Mouse (Mus musculus): ENCODE data around the gene Gm42417. TPM values are rescaled to one million over a fixed set of nuclear protein-coding genes. Genes with fewer than 3 reads are reported as not detected.
"Not testable (repeated sequence)": the region's sequence is repeated elsewhere in the genome, so short reads cannot be mapped to it uniquely, and the experiment has no call there.

Gene Gm42417
- polyA plus RNA-seq, 1 experiment from 2014 or later = not detected

DNA sequence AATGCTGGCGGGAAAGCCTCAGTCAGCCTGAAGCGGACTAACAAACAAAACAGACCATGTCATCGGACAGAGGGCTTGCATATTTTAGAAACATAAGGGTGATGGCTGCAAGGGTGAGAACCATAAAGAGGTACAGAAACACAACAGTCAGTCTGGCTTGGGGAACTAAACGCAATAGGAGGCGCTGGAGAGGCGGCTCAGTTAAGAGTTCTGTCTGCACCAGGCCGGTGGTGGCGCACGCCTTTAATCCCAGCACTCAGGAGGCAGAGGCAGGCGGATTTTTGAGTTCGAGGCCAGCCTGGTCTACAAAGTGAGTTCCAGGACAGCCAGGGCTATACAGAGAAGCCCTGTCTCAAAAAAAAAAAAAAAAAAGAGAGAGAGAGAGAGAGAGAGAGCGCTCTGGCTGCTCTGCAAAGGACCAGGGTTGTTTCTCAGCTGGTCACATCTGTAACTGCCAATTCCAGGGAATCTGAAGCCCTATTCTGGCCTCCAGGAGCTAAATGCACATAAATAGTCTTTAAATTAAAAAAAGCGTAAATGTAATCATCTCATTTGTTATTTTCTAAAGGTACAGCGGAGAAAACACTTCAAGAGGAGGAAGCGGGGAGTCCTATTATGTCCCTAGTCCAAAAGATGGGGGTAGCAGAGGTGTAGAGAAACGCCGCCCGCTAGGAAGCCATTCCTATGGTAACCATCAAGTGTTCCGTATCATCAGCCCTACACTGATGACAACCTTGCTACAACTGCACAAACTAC is 6.8 kb upstream of the Gm42417 start:
- peak overlapping the region; percentile 80 for H3K4me2 ChIP-seq (replicated peaks; ENCODE audit: low read depth, low read length)
- 65% methylated on average over 19 of the region's 19 CpGs for WGBS
- H3K27ac ChIP-seq (ENCODE audit: low read length) = no peak overlapping the region
- peak overlapping the region; percentile 62 for H3K4me3 ChIP-seq (ENCODE audit: low read depth, low read length)
- H3K36me3 ChIP-seq (ENCODE audit: control insufficient read depth, insufficient read depth, low read length) = peaks cover 26% of the 10 kb centered on the region
- peaks cover 33% of the 10 kb centered on the region; the same call in 1 of the 2 replicates for H3K4me1 ChIP-seq (ENCODE audit: control insufficient read depth, insufficient read depth, low read length)
- no peaks in the 10 kb centered on the region for H3K27me3 ChIP-seq (ENCODE audit: control insufficient read depth, insufficient read depth, low read length)
- H3K9ac ChIP-seq (replicated peaks; ENCODE audit: low read depth, low read length) = peak overlapping the region; percentile 43; the same call in 1 of the 2 replicates
- H3K9me3 ChIP-seq (ENCODE audit: control insufficient read depth, low read depth, low read length) = no peaks in the 10 kb centered on the region
- no peak for ATAC-seq (ENCODE audit: insufficient number of reproducible peaks, insufficient read depth, low FRiP score, low read depth)

DNA sequence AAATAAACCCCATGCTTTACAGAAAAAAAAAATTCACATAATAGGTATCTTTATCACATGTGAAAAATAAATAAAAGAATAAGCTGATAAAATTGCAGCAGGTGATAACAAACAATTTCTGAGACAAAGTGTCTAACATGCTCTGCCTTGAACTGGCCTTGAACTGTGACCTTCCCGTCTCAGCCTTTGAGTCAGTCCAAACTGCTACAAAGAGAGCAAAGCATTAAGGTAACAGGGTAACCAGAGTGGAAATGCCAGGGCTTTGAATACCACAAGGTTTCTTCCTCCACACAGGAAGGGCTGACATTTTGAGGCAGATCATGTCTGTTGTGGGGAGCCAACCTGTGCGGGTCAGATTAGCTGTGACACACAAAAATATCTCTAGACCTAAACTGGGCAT is 6.2 kb upstream of the Gm42417 start:
- Histone ChIP-seq H3K9me3 (ENCODE audit: control insufficient read depth, low read depth, low read length) (no peaks in the 10 kb centered on the region), H3K4me1 (ENCODE audit: control insufficient read depth, insufficient read depth, low read length) (peaks cover 33% of the 10 kb centered on the region; the same call in 1 of the 2 replicates), H3K27me3 (ENCODE audit: control insufficient read depth, insufficient read depth, low read length) (no peaks in the 10 kb centered on the region), H3K36me3 (ENCODE audit: control insufficient read depth, insufficient read depth, low read length) (peaks cover 23% of the 10 kb centered on the region), H3K4me2 (replicated peaks; ENCODE audit: low read depth, low read length) (no peak overlapping the region), H3K4me3 (ENCODE audit: low read depth, low read length) (no peak overlapping the region), H3K9ac (replicated peaks; ENCODE audit: low read depth, low read length) (no peak overlapping the region), H3K27ac (ENCODE audit: low read length) (no peak overlapping the region)
- WGBS = 76% methylated on average over 2 of the region's 2 CpGs
- ATAC-seq (ENCODE audit: insufficient number of reproducible peaks, insufficient read depth, low FRiP score, low read depth) = no peak

DNA sequence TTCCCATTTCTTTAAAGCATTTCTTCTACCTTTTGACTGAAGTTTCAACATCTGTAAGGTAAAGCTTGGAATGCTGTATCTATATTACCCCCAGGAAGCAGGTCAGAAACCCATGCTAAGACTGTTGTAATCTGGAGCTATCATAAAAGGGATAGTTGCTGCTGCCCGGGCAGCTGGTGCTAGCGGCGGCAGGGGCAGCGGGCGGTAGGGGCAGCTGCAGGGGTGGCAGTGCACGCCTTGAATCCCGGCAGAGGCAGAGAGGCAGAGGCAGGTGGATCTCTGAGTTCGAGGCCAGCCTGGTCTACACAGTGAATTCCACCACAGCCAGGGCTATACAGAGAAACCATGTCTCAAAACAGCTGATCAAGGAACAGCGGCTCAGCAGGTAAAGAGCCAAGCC is 3.7 kb upstream of the Gm42417 start:
- Histone ChIP-seq H3K36me3 (ENCODE audit: control insufficient read depth, insufficient read depth, low read length) (peaks cover 23% of the 10 kb centered on the region), H3K27me3 (ENCODE audit: control insufficient read depth, insufficient read depth, low read length) (no peaks in the 10 kb centered on the region), H3K27ac (ENCODE audit: low read length) (no peak overlapping the region), H3K9ac (replicated peaks; ENCODE audit: low read depth, low read length) (no peak overlapping the region), H3K4me3 (ENCODE audit: low read depth, low read length) (no peak overlapping the region), H3K9me3 (ENCODE audit: control insufficient read depth, low read depth, low read length) (no peaks in the 10 kb centered on the region), H3K4me2 (replicated peaks; ENCODE audit: low read depth, low read length) (no peak overlapping the region), H3K4me1 (ENCODE audit: control insufficient read depth, insufficient read depth, low read length) (peaks cover 15% of the 10 kb centered on the region; the same call in 1 of the 2 replicates)
- ATAC-seq (ENCODE audit: insufficient number of reproducible peaks, insufficient read depth, low FRiP score, low read depth) = no peak
- WGBS = 94% methylated on average over 9 of the region's 9 CpGs

DNA sequence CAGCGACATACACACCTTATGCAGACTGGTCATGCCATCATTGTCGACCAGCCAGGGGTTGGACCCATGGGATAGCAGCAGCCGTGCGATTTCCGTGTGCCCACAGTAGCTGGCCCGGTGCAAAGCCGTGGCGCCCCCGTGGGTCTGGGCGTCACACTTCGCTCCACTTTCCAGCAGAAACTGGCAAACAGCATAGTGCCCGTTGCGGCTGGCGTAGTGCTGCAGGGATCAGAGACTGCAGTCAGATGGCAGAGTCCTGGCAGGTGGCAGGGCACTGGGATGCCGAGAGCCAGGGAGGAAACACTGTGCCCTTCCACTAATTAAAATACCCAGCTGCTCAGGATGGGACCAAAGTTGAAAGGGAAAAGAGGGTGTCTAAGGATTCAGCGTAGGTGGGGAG is 2.6 kb upstream of the Gm42417 start:
- Histone ChIP-seq H3K27ac (ENCODE audit: low read length) (no peak overlapping the region), H3K4me1 (ENCODE audit: control insufficient read depth, insufficient read depth, low read length) (peaks cover 8% of the 10 kb centered on the region; the same call in 1 of the 2 replicates), H3K9me3 (ENCODE audit: control insufficient read depth, low read depth, low read length) (no peaks in the 10 kb centered on the region), H3K36me3 (ENCODE audit: control insufficient read depth, insufficient read depth, low read length) (peaks cover 27% of the 10 kb centered on the region), H3K4me3 (ENCODE audit: low read depth, low read length) (no peak overlapping the region), H3K4me2 (replicated peaks; ENCODE audit: low read depth, low read length) (no peak overlapping the region), H3K9ac (replicated peaks; ENCODE audit: low read depth, low read length) (no peak overlapping the region), H3K27me3 (ENCODE audit: control insufficient read depth, insufficient read depth, low read length) (no peaks in the 10 kb centered on the region)
- ATAC-seq (ENCODE audit: insufficient number of reproducible peaks, insufficient read depth, low FRiP score, low read depth) = no peak
- WGBS = 96% methylated on average over 16 of the region's 16 CpGs

DNA sequence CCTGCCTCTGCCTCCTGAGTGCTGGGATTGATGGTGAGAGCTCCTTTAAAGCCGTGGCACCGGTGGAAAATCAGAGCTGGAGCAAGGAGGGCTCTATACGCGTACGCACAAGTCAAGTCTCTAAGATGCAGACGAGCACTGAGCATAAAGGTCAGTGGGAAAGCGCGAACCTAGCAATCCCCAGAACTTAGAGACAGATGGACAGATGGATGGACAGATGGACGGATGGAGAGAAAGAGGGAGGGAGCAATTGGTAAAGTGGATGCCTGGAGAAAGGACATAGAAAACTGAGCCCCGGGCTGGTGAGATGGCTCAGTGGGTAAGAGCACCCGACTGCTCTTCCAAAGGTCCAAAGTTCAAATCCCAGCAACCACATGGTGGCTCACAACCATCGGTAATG is 1.6 kb upstream of the Gm42417 start:
- no peak for ATAC-seq (ENCODE audit: insufficient number of reproducible peaks, insufficient read depth, low FRiP score, low read depth)
- H3K9me3 ChIP-seq (ENCODE audit: control insufficient read depth, low read depth, low read length) = no peaks in the 10 kb centered on the region
- 90% methylated on average over 12 of the region's 12 CpGs for WGBS

DNA sequence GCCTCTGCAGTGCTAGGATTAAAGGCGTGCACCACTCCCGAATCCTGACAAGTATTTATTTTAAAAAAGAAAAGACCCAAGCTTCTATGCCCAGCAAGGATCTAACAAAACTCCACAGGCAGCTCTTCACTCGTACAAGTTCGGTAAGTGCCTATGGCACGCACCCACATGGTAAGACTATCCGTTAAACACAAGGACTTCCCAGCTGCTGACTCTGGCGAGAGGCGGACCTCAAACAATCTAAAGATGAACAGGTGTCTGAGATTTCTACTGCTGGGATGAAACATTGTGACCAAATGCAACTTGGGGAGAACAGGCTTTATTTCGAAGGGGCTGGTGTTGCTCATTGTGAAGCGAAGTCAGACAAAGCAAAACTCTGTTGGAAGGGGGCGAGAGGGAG is 903 bp upstream of the Gm42417 start:
- Histone ChIP-seq H3K36me3 (ENCODE audit: control insufficient read depth, insufficient read depth, low read length) (peaks cover 27% of the 10 kb centered on the region), H3K27ac (ENCODE audit: low read length) (no peak overlapping the region), H3K4me3 (ENCODE audit: low read depth, low read length) (no peak overlapping the region), H3K4me1 (ENCODE audit: control insufficient read depth, insufficient read depth, low read length) (no peaks in the 10 kb centered on the region), H3K27me3 (ENCODE audit: control insufficient read depth, insufficient read depth, low read length) (no peaks in the 10 kb centered on the region), H3K4me2 (replicated peaks; ENCODE audit: low read depth, low read length) (no peak overlapping the region), H3K9me3 (ENCODE audit: control insufficient read depth, low read depth, low read length) (no peaks in the 10 kb centered on the region), H3K9ac (replicated peaks; ENCODE audit: low read depth, low read length) (no peak overlapping the region)
- 89% methylated on average over 11 of the region's 11 CpGs for WGBS
- no peak for ATAC-seq (ENCODE audit: insufficient number of reproducible peaks, insufficient read depth, low FRiP score, low read depth)

More for the DNA sequence above, 1.6 kb upstream of the Gm42417 start:
- peaks cover 27% of the 10 kb centered on the region for H3K36me3 ChIP-seq (ENCODE audit: control insufficient read depth, insufficient read depth, low read length)
- no peak overlapping the region for H3K27ac ChIP-seq (ENCODE audit: low read length)
- no peak overlapping the region for H3K9ac ChIP-seq (replicated peaks; ENCODE audit: low read depth, low read length)
- H3K4me2 ChIP-seq (replicated peaks; ENCODE audit: low read depth, low read length) = no peak overlapping the region
- 0 out of 2 replicates have a peak, but pooled peaks cover 4% of the 10 kb centered on the region for H3K4me1 ChIP-seq (ENCODE audit: control insufficient read depth, insufficient read depth, low read length)
- no peaks in the 10 kb centered on the region for H3K27me3 ChIP-seq (ENCODE audit: control insufficient read depth, insufficient read depth, low read length)
- no peak overlapping the region for H3K4me3 ChIP-seq (ENCODE audit: low read depth, low read length)

DNA sequence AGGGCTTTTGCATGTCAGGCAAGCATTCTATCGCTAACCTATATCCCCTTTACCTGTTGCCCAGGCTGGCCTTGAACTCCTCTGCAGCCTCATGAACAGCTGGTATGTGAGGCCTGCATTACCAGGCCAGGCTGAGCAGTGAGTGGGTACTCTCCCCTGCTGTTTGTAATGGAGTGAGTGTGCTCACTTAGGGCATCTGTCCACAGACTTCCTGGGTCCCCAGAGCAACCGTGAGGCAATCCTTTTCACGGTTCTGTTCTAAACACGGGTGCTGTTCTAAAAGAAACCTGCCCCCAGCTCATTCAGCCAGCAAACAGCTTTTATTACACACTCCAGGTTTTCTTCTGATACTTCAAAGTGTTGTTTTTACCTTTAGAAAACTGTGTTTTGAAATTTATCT is 502 bp downstream of the Gm42417 start:
- Histone ChIP-seq H3K27ac (ENCODE audit: low read length) (no peak overlapping the region), H3K4me2 (replicated peaks; ENCODE audit: low read depth, low read length) (no peak overlapping the region), H3K9me3 (ENCODE audit: control insufficient read depth, low read depth, low read length) (no peaks in the 10 kb centered on the region), H3K4me1 (ENCODE audit: control insufficient read depth, insufficient read depth, low read length) (no peaks in the 10 kb centered on the region), H3K9ac (replicated peaks; ENCODE audit: low read depth, low read length) (no peak overlapping the region), H3K36me3 (ENCODE audit: control insufficient read depth, insufficient read depth, low read length) (peaks cover 27% of the 10 kb centered on the region), H3K27me3 (ENCODE audit: control insufficient read depth, insufficient read depth, low read length) (no peaks in the 10 kb centered on the region), H3K4me3 (ENCODE audit: low read depth, low read length) (no peak overlapping the region)
- no peak for ATAC-seq (ENCODE audit: insufficient number of reproducible peaks, insufficient read depth, low FRiP score, low read depth)
- 77% methylated on average over 4 of the region's 4 CpGs for WGBS

DNA sequence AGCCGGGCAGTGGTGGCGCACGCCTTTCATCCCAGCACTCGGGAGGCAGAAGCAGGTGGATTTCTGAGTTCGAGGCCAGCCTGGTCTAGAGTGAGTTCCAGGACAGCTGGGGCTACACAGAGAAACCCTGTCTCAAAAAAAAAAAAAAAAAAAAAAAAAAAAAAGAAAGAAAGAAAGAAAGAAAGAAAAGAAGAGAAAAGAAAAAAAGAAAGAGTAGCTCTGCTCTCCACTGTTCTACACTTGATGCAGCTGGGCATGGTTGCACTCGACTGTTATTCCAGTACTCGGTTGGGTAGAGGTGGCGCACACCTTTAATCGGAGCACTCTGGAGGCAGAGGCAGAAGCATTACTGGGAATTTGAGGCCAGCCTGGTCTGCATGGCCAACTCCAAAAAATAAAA is 2.4 kb downstream of the Gm42417 start, which contains the start of gene Ankrd23:
Gene Ankrd23 (minus strand): TSS at position 101 of the 400 bp plus-strand sequence.
- H3K9me3 ChIP-seq (ENCODE audit: control insufficient read depth, low read depth, low read length); H3K9ac ChIP-seq (replicated peaks; ENCODE audit: low read depth, low read length); H3K27ac ChIP-seq (ENCODE audit: low read length); H3K4me1 ChIP-seq (ENCODE audit: control insufficient read depth, insufficient read depth, low read length); H3K27me3 ChIP-seq (ENCODE audit: control insufficient read depth, insufficient read depth, low read length); ATAC-seq (ENCODE audit: insufficient number of reproducible peaks, insufficient read depth, low FRiP score, low read depth); H3K4me3 ChIP-seq (ENCODE audit: low read depth, low read length); H3K4me2 ChIP-seq (replicated peaks; ENCODE audit: low read depth, low read length): not testable (repeated sequence)
- H3K36me3 ChIP-seq (ENCODE audit: control insufficient read depth, insufficient read depth, low read length) = peaks cover 27% of the 10 kb centered on the region
- WGBS = 93% methylated on average over 9 of the region's 9 CpGs

DNA sequence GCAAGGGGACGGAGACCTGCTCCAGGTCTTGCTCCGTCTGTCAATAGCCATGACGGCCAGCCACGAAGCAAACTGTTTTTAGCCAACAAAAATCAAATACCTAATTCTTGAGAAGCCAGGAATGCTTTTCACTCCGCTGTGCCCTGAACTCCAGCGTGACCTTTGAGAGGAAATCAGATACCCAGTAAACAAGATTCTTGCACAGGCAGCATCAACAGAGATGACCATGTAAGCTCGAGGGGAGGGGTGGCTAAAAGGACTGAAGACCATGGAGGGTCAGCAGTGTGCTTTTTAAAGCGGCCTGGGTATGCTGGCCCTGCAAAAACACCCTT is 2.9 kb downstream of the Gm42417 start:
- WGBS = 49% methylated on average over 8 of the region's 8 CpGs
- no peaks in the 10 kb centered on the region for H3K9me3 ChIP-seq (ENCODE audit: control insufficient read depth, low read depth, low read length)
- H3K4me3 ChIP-seq (ENCODE audit: low read depth, low read length) = no peak overlapping the region
- ATAC-seq (ENCODE audit: insufficient number of reproducible peaks, insufficient read depth, low FRiP score, low read depth) = no peak
- H3K36me3 ChIP-seq (ENCODE audit: control insufficient read depth, insufficient read depth, low read length) = peaks cover 27% of the 10 kb centered on the region
- no peaks in the 10 kb centered on the region for H3K4me1 ChIP-seq (ENCODE audit: control insufficient read depth, insufficient read depth, low read length)
- no peaks in the 10 kb centered on the region for H3K27me3 ChIP-seq (ENCODE audit: control insufficient read depth, insufficient read depth, low read length)
- no peak overlapping the region for H3K9ac ChIP-seq (replicated peaks; ENCODE audit: low read depth, low read length)
- no peak overlapping the region for H3K27ac ChIP-seq (ENCODE audit: low read length)
- no peak overlapping the region for H3K4me2 ChIP-seq (replicated peaks; ENCODE audit: low read depth, low read length)

Measured in stomach, embryonic 14.5 days (tissue).